Mouse (Mus musculus) brain, adult 2 months (tissue): ENCODE data around the gene Zfp488.

Source experiments
- DNase-seq: peaks from one replicate; pipeline ENCODE4 v3.0.0; 2011; ENCODE audit warnings: low read depth, low spot score

The Zfp488 gene

DNA sequence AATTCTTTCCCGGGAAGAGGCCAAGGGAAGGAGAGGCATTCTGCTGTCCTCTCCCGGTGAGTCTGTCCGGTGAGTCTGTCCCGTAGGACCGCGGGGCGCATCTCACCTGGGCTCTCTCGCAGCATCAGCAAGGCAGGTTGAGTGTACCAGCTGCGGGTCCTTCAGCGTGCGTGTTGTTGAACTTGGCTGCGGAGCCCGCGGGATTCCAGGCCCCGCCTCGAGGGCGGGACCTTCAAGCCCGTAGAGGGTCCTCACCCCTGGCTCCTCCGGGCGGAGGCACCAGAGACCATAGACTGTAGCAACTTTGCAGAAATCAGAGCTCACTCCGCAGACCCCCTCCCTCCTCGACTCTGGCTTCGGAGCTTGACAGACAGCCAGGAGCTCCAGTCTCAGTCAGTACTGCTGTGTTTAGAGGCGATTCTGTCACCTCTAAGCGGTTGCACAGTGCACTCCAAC, at the start of gene Zfp488:
TSS of gene Zfp488 (minus strand) at position 161 of the 456 bp plus-strand sequence.
- peak; percentile 30 for DNase-seq

DNA sequence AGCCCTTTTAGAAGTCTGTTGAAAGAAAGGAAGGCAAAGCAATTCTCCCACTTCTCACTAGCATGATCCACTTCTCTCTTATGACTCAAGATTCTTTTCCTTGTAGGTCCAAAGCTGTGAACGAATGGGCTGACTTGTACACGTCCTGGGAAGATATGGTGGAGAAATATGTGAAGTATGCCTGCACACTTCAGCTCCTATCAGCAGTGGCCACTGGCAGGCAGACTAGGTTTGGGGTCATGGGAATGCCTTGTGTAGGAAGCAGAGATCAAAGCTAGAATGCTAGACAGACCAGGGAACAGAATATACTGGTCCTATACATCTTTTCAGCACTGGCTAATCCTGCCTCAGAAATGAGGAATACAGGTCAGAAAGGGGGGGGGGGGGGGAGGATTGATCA, 48.1 kb upstream of the Zfp488 start:
- DNase-seq = no peak

DNA sequence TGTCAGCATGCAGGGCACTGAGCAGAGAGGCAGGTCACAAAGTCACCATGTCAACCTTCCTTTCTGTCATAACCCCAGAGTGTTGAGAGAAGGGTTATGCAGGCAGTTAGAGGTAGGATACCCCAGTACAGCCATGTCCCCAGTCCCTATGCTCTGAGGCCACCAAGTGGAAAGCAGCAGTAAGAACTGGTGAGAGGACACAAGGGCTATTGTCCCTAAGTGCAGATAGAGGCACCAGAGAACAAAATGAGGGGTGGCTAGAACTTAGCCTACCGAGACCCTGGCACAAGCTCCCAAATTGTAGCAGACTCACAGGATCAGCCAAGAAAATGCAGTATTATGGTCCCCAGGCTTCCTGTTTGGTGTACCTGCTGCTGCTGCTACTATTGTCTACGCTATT, 38.4 kb upstream of the Zfp488 start:
- peak; percentile 27 for DNase-seq

DNA sequence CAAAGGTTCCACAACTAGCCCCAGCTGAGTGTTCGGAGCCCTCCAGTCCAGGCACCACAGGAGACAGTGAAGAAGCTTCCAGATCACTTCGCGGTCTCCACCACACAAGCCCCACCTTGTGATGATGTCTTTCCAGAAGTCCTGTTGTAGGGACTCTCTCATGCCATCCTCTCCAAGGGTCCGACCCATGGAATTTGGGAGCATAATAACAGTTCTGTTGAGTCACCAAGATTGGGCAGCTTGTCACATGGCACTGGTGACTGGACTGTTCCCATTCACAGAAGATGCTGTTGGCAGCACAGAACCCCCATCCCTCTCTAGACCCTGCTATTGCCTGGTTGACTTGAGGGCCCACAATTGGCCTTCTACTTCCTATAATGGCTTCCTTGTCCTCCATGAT, 37.8 kb upstream of the Zfp488 start, which contains the start of gene Gm5460:
TSS of gene Gm5460 (plus strand) at position 378 of the 400 bp plus-strand sequence.
- no peak for DNase-seq

DNA sequence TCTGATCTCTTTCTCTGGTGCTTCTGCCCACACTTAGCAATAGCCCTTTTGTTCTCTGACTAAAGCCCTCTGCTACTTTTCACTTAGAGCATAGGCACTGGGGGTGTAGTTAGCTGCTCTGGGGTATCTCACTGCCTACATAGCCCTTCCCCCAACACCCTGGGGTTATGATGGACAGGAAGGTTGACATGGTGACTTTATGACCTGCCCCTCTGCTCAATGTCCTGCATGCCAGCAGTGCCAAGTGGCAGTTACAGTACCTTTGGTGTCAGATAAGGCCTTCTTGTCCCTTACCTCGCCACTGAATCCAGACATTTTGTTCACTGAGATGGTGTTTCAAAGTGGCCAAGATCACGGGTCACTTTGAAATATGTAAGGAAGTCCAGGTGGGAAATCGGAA, 36.5 kb upstream of the Zfp488 start, which contains the start of gene Gm30083:
TSS of gene Gm30083 (minus strand) at position 120 of the 400 bp plus-strand sequence.
- DNase-seq = no peak

DNA sequence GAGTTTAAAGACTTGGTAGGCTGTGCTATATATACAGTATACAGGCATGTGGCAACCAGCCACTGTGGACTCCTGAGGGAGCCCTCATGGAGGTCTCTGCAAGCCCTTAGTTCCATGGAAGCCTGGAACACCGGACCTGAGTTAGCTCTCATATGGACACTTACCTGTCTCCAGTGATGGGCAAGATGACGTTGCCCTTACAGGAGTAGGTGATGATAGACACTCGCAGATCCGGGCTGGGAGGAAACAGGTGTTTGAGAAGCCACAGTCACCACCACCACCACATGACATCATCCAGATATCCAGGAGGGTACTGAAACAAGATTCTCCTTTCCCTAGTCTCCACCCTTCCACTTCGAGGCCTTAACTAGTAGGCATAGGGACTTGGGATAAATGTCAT, 23.8 kb upstream of the Zfp488 start:
- DNase-seq = no peak

DNA sequence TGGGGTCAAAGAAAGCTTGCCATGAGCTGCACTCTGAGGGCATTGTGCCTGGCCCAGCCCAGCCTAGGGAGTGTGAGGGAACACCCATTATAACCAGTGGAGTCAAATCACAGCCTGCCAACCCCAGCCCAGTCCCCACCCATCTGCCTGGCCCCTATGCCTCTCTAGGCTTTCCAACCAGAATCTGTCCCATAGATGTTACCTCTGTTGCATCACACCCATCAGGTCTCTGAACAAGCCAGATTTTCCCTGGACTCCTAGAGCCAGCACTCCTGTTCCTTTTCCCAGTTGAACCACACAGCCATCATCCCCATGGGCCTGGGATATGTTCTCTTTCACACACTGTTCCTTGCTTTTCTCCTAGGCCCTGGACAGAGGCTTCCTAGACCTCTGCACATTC, 22.9 kb upstream of the Zfp488 start:
- no peak for DNase-seq

DNA sequence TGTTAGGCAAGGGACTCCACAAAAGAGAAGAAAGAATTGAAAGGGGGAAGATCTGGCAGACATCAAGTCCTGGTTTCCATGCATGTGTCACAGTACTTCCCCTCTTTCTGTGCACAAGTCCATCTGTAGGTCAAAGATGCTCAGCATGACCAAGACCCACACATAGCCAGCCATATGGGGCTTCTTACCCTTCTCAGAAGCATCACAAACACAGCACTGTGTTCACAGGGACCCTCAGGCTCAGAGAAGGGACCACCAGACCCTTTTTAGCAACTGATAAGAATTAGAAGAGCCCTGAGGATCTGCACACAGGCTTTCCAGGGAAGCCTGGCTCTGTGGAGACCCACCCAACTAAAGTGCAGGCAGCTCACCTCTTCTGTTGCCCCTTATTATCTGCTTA, 21.5 kb upstream of the Zfp488 start:
- no peak for DNase-seq

DNA sequence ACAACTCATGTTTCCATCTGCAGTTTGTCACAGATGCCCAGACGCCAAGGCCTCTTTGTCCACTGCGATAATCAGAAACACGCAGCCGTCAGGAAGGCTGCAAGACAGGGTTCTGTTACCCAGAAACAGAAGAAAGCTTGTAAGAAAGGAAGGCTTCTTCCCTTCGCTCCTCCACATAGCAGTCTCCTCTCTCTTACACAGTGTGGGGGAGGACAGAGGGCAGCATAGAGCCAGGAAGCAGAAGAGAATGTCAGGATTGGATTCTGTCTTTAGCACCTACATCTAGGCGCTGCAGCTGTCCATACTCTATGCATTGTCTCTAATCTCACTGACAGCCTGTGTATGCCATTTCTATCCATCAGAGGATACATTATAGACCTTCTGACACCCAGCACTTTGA, 18.9 kb upstream of the Zfp488 start:
- peak; percentile 42 for DNase-seq

DNA sequence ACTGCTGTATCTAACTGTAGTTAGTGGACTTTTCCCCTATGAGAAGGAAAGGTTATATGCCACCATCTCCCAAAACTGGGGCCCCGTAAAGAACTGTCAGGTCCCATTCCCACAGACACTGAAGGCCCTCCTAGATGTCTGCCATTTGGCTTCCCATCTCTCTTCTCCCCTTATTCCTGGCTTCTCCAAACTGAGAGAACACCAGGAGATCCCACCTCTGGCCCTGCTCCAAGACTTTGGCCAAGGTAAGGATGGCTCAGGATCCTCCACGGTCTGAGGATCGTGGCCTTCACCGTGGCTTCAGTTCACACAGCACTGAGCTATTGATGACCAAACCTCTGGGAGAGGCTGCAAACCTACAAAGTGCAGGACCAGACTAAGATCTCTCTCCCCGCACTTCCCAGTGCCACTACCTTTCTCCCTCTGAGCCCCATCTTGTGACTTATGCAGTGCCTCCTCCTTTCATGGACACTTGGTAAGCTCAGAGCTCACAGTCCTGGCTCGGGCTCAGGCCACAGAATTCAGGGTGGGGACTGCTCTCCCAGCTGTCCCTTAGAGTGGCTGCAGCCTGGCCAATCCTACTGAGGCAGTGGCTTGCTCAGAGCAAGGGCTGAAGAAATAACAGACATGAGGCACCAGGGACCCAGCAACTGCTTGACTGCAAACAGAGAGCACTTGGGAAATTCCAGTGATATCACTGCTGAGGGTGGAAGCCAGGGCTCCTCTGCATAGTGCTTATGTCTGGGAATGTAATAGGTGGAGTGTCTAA, 15.1 kb upstream of the Zfp488 start:
- DNase-seq = no peak

DNA sequence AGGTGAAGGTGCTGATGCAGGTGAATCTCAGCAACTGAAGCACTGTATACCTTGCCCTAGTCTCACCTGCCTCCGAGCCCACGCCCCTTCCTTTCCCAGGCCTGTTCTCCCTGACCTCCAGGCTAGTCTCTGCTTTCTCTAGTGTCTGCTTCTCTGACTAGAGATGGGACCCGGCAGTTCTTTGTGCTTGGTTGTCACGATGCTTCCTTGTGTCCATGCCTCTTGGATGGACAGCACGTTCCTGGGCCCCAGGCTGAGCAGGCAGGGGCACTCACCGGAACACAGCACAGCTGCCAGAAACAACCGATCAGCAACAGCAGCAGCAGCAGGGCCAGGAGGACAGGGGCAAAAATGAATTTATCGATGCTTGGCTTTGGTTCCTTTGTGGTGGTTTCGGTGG, 14.5 kb upstream of the Zfp488 start:
- DNase-seq = no peak

DNA sequence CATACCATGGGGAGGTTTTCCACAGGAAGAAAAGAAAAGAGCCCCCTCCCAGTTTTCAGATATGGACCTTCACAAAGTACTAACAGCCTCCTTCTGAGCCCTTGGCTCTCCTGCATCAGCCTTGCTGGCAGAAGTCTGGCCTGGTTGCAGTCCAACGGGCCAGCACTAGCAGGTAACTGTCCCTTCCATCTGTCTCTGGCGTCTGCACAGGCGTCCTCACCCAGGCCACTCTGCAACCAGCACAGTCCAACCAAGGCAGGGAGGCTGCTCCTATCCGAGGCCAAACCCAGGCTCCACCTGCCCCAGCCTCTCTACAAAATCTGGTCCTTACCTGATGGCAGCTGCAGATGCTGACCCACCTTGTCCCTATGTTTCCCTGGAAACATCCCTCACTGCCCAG, 13.4 kb upstream of the Zfp488 start:
- peak; percentile 89 for DNase-seq

DNA sequence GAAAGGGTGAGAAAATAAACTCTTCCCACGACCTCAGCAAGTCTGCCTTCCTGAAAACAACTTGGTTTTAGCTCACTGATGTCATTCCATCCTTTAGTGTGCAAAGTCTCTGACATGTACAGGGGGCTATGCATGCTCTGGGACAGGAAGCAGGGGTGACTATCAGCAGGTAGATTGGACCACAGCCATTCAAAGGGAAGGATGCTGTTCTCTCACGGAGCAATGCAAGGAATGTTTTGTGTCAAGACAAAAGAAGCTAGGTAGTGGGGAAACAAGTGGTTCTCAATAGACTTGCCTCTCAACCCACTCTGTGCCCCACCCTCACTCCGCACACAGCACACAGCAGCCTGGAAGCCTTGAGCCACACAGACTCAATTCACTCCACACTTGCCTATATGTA, 10.6 kb upstream of the Zfp488 start:
- DNase-seq = no peak

DNA sequence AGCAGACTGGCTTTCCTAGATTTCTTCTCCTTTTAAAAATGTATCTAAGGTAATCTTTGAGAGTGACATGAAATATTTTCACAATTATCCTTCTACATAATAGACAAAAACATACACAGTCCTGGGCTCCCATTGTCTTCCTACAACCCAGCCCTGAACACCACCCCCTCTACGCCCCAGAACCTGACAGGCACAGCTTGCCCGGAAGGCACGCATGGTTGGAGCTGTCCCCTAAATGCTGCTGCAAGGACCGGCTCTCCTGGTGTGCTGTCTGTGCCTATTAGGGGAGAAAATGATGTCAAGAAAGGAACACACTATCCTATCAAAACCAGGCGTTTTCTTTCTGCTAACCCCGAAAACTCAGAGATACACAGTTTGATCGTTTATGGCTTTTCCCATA, 816 bp downstream of the Zfp488 start:
- DNase-seq = no peak

DNA sequence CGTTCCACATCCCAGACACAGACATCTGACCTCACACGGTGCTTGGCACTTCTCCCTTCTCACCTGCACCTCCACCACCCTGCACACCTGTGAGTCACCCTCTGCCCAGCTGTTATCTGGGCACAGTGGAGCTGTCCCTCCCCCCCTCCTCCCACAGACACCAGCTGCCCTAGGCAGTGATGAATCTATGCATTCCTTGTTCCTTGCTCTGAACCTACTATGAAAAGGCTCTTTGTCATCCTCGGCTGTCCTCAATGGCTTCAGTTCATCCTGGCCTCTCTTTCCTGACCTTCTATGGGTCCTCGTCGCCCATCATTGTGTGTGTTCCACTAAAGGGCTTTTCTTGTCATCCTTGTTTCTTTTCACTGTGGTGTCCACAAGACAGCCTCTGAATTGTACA, 3.8 kb downstream of the Zfp488 start:
- peak; percentile 88 for DNase-seq

DNA sequence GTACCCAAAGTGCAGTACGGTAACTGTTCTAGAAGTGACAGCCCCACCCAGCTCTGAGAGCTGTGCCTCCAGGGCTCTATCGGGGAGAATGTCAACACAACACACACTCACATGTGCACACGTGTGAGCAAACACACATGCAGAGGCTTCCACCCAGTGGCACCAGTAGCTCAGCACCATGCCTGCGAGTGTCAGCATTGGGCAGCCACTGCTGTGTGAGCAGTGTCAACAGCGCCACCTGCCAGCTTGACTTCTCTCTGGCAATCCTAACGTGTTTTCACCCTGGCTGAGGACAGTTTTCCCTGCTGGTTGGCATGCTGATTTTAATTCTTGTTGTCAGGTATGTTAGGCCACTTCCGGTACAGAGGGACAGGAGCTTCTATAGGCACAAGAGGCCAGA, 5.9 kb downstream of the Zfp488 start:
- peak; percentile 57 for DNase-seq

DNA sequence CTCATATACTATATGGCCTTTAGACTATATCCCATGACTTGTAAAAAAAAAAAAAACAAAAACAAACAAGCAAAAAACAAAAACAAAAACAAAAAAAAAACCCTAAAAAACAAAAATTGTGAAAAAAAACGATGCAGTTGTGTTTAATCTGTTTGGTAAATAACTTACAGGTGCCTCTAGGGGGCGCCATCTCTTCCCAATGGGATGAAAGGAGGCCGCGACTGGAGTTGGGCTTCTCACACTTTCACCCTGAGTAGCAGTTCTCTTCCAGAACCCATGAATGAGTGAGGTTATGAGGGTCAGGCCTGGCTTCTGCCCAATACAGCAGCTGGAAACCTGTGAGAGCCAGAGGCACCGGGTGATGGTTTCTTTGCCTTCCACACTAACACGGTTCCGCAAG, 12.9 kb downstream of the Zfp488 start:
- no peak for DNase-seq

DNA sequence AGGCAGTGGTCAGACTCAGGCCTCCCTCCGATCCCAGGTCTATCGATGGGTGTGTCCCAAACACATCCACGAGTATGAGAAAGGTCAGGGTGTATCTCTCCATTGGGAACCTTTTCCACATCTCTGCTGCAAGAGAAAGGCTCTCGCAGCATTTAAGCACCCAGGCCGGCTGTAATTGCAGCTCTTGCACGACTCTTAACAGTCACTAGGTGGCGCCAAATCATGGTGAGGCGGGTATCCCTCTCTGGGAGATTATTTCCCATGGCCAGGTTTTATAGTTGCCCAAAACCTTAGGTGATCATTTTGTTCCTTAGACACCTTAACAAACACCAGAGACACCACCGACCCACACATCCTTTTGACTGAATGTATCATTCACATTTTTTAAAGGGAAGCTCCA, 19.2 kb downstream of the Zfp488 start:
- peak; percentile 77 for DNase-seq

DNA sequence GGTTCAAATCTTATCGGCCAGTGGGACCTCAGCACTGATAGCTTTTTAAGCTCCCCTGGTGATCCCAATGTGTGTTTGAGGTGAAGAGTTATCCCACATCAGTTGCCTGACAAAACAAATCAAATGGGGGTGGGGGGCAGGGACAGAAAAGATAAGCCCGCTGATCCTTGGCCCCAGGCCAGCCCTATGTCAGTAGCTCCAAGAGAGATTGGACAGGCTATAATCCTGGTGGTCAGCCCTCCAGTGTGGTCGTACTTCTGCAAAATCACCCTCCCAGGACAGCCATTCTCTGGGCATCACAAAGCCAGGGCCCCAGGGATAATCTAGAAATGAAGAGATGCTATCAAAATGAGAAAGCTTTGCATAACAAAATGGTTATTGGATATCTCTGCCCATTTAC, 19.7 kb downstream of the Zfp488 start:
- no peak for DNase-seq

DNA sequence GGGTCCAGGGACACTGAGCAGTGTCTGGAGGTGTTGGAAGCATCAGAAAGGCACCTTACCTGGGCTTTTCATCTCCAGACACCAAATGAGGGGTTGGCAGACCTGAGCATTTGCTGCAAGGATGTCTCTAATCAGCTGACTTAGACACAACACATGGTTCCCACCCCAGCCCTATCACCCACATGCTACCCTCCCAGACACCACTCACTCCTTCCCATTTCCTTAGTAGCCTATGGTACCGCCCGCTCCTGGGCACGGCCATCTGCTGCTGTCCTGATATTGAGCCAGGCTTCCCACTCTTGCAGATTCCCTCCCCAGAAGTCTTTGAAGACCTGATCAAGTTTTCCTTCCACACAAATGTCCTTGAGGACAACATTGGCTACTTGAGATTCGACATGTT, 20.4 kb downstream of the Zfp488 start:
- DNase-seq = peak; percentile 52

DNA sequence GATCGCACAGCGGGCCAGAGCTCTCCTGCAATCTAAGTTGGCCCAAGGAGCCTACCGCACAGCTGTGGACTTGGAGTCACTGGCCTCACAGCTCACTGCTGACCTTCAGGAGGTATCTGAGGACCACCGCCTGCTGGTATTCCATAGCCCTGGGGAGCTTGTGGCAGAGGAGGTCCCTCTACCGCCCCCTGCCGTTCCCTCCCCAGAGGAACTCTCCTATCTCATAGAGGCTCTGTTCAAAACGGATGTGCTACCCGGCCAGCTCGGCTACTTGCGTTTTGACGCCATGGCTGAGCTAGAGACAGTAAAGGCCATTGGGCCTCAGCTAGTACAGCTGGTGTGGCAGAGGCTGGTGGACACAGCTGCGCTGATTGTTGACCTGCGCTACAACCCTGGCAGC, 22.5 kb downstream of the Zfp488 start:
- DNase-seq = no peak

DNA sequence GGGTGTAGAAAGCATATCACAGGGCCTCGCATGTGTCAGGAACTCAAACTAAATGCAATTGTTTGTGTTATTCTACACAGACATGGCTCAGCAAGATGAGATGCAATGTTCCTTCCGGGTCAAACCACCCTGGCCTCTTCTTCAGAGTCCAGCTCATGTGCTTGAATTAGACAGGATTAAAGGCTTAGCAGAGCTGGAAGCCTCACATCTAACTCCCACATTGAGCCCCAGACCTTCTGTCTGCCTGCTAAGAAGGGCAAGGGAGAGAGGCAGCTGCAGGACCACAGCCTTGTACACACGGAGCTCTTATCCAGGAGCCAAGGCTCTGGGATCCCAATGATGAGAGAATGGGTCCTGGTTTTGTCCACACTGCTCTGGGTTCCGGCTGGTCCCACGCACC, 24.8 kb downstream of the Zfp488 start, which contains the start of gene Rbp3:
TSS of gene Rbp3 (plus strand) at position 243 of the 400 bp plus-strand sequence.
- DNase-seq = no peak

DNA sequence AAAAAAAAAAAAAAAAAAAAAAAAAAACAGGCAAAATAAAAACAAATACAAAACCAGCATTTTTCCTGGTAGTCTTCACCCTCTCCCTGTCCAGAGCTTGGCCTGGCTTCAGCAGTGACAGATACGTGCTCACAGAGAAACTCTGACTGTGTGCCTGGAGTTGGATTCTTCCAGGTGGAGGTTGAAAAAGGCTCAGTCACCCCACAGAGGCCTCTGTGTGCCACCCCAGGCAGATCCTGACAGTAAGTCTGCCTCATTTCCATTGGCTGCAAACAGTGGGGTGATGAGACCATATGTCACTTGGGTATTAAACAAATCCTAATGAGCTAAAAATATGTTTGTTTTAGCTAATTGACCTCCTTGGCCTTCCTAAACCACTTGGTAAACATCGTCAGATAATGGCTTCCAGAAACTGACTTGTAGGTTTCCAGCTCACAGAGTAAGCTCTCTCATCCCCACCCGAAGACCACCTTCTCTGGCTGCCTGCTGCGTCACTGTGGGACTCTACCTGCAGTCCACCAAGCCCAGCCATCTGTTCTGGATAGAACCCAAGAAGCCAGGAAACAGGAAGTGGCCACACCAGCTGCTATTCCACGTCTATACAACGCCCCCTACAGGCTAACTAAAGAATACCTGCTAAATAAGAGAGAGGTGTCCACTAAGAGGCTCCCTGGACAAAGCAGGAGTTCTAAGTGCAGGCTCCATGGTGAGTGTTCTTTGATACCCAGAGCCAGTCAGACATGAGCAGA, 26.2 kb downstream of the Zfp488 start:
- peak; percentile 69 for DNase-seq
